Mouse (Mus musculus): ENCODE measurements at regions not wholly inside any gene's neighbourhood (a gene's known extent, or its start where the extent isn't known, plus 50 kb on each side); places are given as distances from the start of the nearest gene placed in this dataset.

- Histone ChIP-seq H3K9ac (no peak overlapping the region), H3K27ac (ENCODE audit: low read depth, low read length) (no peak overlapping the region), H3K27me3 (ENCODE audit: insufficient read depth, low read length) (no peaks in the 10 kb centered on the region), H3K4me3 (ENCODE audit: low read depth, low read length) (no peak overlapping the region), H3K9me3 (ENCODE audit: low read length) (no peaks in the 10 kb centered on the region), H3K4me2 (ENCODE audit: low read depth) (no peak overlapping the region), H3K36me3 (ENCODE audit: insufficient read depth) (no peaks in the 10 kb centered on the region), H3K4me1 (ENCODE audit: insufficient read depth) (no peaks in the 10 kb centered on the region)
- TF ChIP-seq CTCF (IDR thresholded peaks at IDR 0.05; ENCODE audit: low read depth), result no peak
- no peak for ATAC-seq
- WGBS, result 41% methylated on average over 11 of the region's 11 CpGs
- DNase-seq, result peak; percentile 44
Measured at GRCm38 (mm10) chr6:100176914-100177560, 110.2 kb downstream of the Rybp start.

GRCm38 (mm10) chr6:100170711-100171348 is 116.5 kb downstream of the Rybp start:
- no peaks in the 10 kb centered on the region for H3K9me3 ChIP-seq (ENCODE audit: low read length)
- DNase-seq, result peak; percentile 65
- H3K4me1 ChIP-seq (ENCODE audit: insufficient read depth), result peaks cover 5% of the 10 kb centered on the region
- 5% methylated on average over 22 of the region's 22 CpGs for WGBS
- no peaks in the 10 kb centered on the region for H3K36me3 ChIP-seq (ENCODE audit: insufficient read depth)
- no peak for TF ChIP-seq CTCF (IDR thresholded peaks at IDR 0.05; ENCODE audit: low read depth)
- no peaks in the 10 kb centered on the region; the same call in 1 of the 2 replicates for H3K27me3 ChIP-seq (ENCODE audit: insufficient read depth, low read length)
- ATAC-seq, result peak; percentile 12; the same call in 1 of the 2 replicates
- no peak overlapping the region for H3K27ac ChIP-seq (ENCODE audit: low read depth, low read length)
- peak overlapping the region; percentile 33 for H3K4me2 ChIP-seq (ENCODE audit: low read depth)
- H3K4me3 ChIP-seq (ENCODE audit: low read depth, low read length), result no peak overlapping the region
- 0 out of 2 replicates have a peak overlapping the region, but pooled peaks have one; percentile 31 for H3K9ac ChIP-seq

- Histone ChIP-seq H3K36me3 (ENCODE audit: insufficient read depth) (no peaks in the 10 kb centered on the region), H3K4me3 (ENCODE audit: low read depth, low read length) (no peak overlapping the region), H3K27me3 (ENCODE audit: insufficient read depth, low read length) (no peaks in the 10 kb centered on the region; the same call in 1 of the 2 replicates), H3K9me3 (ENCODE audit: low read length) (no peaks in the 10 kb centered on the region), H3K9ac (no peak overlapping the region), H3K4me1 (ENCODE audit: insufficient read depth) (peaks cover 18% of the 10 kb centered on the region), H3K27ac (ENCODE audit: low read depth, low read length) (no peak overlapping the region), H3K4me2 (ENCODE audit: low read depth) (no peak overlapping the region)
- ATAC-seq, result no peak
- 77% methylated on average over 5 of the region's 5 CpGs for WGBS
- no peak for TF ChIP-seq CTCF (IDR thresholded peaks at IDR 0.05; ENCODE audit: low read depth)
- DNase-seq, result no peak
Measured at GRCm38 (mm10) chr6:100167321-100167720, 120.0 kb downstream of the Rybp start.

- no peak overlapping the region for H3K4me2 ChIP-seq (ENCODE audit: low read depth)
- H3K9ac ChIP-seq, result no peak overlapping the region
- WGBS, result 91% methylated on average over 3 of the region's 3 CpGs
- H3K4me3 ChIP-seq (ENCODE audit: low read depth, low read length), result no peak overlapping the region
- no peaks in the 10 kb centered on the region for H3K9me3 ChIP-seq (ENCODE audit: low read length)
- TF ChIP-seq CTCF (IDR thresholded peaks at IDR 0.05; ENCODE audit: low read depth), result no peak
- H3K36me3 ChIP-seq (ENCODE audit: insufficient read depth), result no peaks in the 10 kb centered on the region
- H3K4me1 ChIP-seq (ENCODE audit: insufficient read depth), result peaks cover 15% of the 10 kb centered on the region
- no peak overlapping the region for H3K27ac ChIP-seq (ENCODE audit: low read depth, low read length)
- ATAC-seq, result no peak
- DNase-seq, result no peak
- H3K27me3 ChIP-seq (ENCODE audit: insufficient read depth, low read length), result no peaks in the 10 kb centered on the region; the same call in 1 of the 2 replicates
Measured at GRCm38 (mm10) chr6:100165746-100166145, 121.5 kb downstream of the Rybp start.

DNA sequence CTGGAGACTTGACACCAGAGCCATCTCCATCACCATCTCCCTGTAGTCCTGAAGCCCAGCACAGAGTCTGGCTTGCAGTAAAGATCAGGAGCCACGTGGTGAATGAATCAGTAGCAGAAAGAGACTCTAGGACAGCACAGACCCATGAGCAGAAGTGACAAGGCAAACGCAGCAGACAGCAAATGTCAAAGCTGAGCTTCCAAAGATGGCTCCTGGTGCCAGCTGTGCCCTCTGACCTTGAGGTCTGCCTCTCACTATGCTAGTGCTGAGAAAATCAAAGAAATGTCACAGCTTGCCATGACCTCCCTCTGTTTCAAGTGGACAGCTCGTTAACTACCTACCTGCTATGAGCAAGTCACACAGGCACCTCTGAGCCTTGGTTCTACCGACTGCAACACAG is 123.1 kb downstream of the Rybp start:
- Histone ChIP-seq H3K4me3 (ENCODE audit: low read depth, low read length) (no peak overlapping the region), H3K27me3 (ENCODE audit: insufficient read depth, low read length) (no peaks in the 10 kb centered on the region), H3K9me3 (ENCODE audit: low read length) (no peaks in the 10 kb centered on the region), H3K4me2 (ENCODE audit: low read depth) (no peak overlapping the region), H3K27ac (ENCODE audit: low read depth, low read length) (no peak overlapping the region), H3K4me1 (ENCODE audit: insufficient read depth) (peaks cover 13% of the 10 kb centered on the region), H3K36me3 (ENCODE audit: insufficient read depth) (no peaks in the 10 kb centered on the region), H3K9ac (no peak overlapping the region)
- ATAC-seq (no peak), DNase-seq (no peak)
- TF ChIP-seq CTCF (IDR thresholded peaks at IDR 0.05; ENCODE audit: low read depth), result no peak
- WGBS, result 40% methylated on average over 4 of the region's 4 CpGs

- no peak; the same call in 1 of the 2 replicates for ATAC-seq
- DNase-seq, result no peak
- Histone ChIP-seq H3K4me3 (ENCODE audit: low read depth, low read length) (no peak overlapping the region), H3K4me2 (ENCODE audit: low read depth) (no peak overlapping the region), H3K4me1 (ENCODE audit: insufficient read depth) (peaks cover 13% of the 10 kb centered on the region), H3K9ac (no peak overlapping the region), H3K9me3 (ENCODE audit: low read length) (no peaks in the 10 kb centered on the region), H3K36me3 (ENCODE audit: insufficient read depth) (no peaks in the 10 kb centered on the region), H3K27ac (ENCODE audit: low read depth, low read length) (no peak overlapping the region), H3K27me3 (ENCODE audit: insufficient read depth, low read length) (no peaks in the 10 kb centered on the region)
- 65% methylated on average over 5 of the region's 5 CpGs for WGBS
- TF ChIP-seq CTCF (IDR thresholded peaks at IDR 0.05; ENCODE audit: low read depth), result no peak
Measured at GRCm38 (mm10) chr6:100163814-100164130, 123.5 kb downstream of the Rybp start.
